Mouse (Mus musculus) E14TG2a.4 (cell line): ENCODE results near the gene Cyp2s1.

Source experiments
- H3K27me3 ChIP-seq: 2 replicates; pipeline ENCODE4 v1.6.1; 2014; ENCODE audit warnings: low read length, control low read depth; ENCODE audit not compliant: insufficient read depth
- H3K36me3 ChIP-seq: 2 replicates; pipeline ENCODE4 v1.6.1; 2014; ENCODE audit warnings: low read length, control low read depth; ENCODE audit not compliant: insufficient read depth
- H3K4me1 ChIP-seq: replicated peaks from 2 replicates; pipeline ENCODE4 v1.6.1; 2014; ENCODE audit warnings: low read depth, low read length, control low read depth
- H3K4me3 ChIP-seq: replicated peaks from 2 replicates; pipeline ENCODE4 v1.5.1; 2014; ENCODE audit warnings: mild to moderate bottlenecking, low read length
- H3K9me3 ChIP-seq: 2 replicates; pipeline ENCODE4 v1.6.1; 2014; ENCODE audit warnings: low read length, control low read depth
- CTCF ChIP-seq: conservative IDR thresholded peaks from 2 replicates; pipeline ENCODE4 v1.5.1; 2014; ENCODE audit warnings: low read length
- NANOG ChIP-seq: IDR thresholded peaks from 2 replicates; pipeline ENCODE4 v1.6.1; 2014; ENCODE audit warnings: borderline replicate concordance, low read length, mixed read lengths
- POU5F1 ChIP-seq: IDR thresholded peaks from 2 replicates; pipeline ENCODE4 v1.6.1; 2014; ENCODE audit warnings: low read length, borderline replicate concordance

Gene Cyp2s1

DNA sequence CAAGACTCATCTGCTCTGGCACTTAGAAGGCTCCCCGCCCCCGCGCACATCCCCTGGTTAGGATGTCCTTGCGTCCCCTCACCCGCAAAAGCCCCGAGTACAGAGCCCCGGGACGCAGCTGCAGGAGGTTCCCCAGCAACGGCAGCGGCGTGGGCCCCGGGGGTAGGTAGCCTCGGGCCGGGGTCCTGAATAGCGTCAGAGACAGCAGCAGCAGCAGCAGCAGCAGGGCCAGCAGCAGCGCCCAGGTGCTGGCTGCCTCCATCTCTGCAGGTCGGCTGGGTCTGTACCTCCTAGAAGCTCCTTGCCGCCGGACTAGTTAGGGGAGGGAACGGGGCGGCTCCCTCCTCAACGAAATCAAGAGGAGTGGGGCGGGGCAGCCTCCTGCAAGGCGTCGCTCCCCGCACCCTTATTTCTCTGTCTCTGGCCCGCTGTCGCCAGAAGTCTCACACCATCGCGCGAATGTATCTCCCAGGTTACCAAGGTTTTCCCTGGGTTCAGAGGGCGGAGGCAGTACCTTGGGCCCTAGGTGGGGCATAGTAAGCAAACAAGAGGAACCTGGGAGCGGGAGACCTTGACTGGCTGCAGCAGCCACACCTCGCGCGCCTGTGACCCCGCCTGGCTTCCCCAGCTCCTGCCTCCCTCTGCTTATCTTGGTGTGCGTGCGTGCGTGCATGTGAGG is at the start of gene Cyp2s1:
Cyp2s1 (minus strand) TSS at position 673 of the 679 bp plus-strand sequence.
- H3K36me3 ChIP-seq: no peaks in the 10 kb centered on the region
- H3K9me3 ChIP-seq: no peaks in the 10 kb centered on the region
- peaks cover 76% of the 10 kb centered on the region for H3K4me1 ChIP-seq
- peaks cover 25% of the 10 kb centered on the region for H3K27me3 ChIP-seq
- peak within 1 kb of the TSS; percentile 83 for H3K4me3 ChIP-seq
- no peak for TF ChIP-seq POU5F1
- TF ChIP-seq CTCF: no peak
- no peak for TF ChIP-seq NANOG

GRCm38 (mm10) chr7:25864861-25865260 is 48.1 kb upstream of the Cyp2s1 start:
- Histone ChIP-seq H3K9me3 (peaks cover 45% of the 10 kb centered on the region), H3K36me3 (no peaks in the 10 kb centered on the region), H3K27me3 (no peaks in the 10 kb centered on the region), H3K4me3 (no peak overlapping the region), H3K4me1 (peaks cover 26% of the 10 kb centered on the region)
- no peak for TF ChIP-seq CTCF
- TF ChIP-seq NANOG: no peak
- TF ChIP-seq POU5F1: no peak

DNA sequence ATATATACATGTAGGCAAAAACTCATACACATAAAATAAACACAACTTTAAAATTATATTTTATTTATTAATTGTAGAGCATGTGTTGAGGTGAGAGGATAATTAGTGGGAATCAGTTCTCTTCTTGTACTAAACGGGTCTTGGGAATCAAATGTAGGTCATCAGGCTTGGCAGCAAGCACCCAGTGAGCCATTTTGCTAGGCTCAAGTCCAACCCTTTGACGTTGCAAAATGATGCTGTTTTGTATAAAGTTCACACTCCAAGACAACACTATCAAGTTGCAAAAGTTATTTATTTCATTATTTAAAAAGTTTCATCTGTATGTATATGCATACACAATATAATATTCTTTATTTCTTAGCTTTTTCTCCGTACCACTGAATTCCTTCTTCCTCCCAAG is 47.0 kb upstream of the Cyp2s1 start:
- Histone ChIP-seq H3K27me3 (no peaks in the 10 kb centered on the region), H3K9me3 (peaks cover 37% of the 10 kb centered on the region), H3K36me3 (no peaks in the 10 kb centered on the region), H3K4me1 (peaks cover 31% of the 10 kb centered on the region), H3K4me3 (no peak overlapping the region)
- TF ChIP-seq CTCF (no peak), POU5F1 (no peak), NANOG (no peak)

GRCm38 (mm10) chr7:25862365-25862764 is 45.7 kb upstream of the Cyp2s1 start:
- Histone ChIP-seq H3K9me3 (peaks cover 23% of the 10 kb centered on the region), H3K4me3 (no peak overlapping the region), H3K27me3 (no peaks in the 10 kb centered on the region), H3K4me1 (peaks cover 31% of the 10 kb centered on the region), H3K36me3 (no peaks in the 10 kb centered on the region)
- TF ChIP-seq CTCF: no peak
- TF ChIP-seq NANOG: no peak
- TF ChIP-seq POU5F1: no peak

DNA sequence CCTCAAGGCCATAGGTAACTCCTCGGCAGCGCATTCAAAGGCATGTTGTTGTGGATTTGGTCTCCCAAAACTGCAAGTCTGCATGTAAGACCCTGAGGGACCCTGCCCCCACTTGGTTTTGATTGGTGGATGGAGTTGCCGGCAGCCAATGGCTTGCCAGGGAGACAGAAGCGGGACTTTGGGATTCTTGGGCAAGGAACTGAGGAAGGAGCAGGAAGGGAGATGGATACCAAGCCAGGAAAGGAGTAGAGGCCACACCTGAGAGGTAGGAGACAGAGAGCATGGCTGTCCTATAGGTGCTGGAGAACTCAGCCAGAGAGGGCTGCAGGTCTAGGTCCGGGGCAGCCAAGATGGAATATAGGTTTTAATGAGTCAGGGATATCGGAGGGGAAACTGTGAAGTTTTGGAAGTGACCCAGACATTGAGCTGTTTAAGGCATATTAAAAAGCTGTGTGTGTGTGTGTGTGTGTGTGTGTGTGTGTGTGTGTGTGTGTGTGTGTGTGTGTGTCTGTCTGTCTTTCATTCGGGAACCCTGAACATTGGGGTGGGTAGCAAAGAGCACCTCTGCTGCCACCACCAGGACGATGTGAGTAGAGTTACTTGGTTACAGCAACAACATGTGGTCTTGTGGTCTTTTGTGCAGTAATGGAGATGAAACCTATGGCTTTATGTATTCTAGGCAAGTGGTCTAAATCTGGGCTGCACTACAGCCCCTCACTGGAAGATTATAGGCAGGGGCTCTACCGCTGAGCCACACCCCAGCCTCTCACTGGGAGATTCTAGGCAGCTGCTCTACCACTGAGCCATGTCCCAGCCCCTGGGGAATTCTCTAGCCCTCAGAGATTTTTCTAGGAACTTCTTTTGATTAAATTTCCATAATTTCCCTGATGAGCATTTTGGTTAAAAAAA is 43.5 kb upstream of the Cyp2s1 start:
- Histone ChIP-seq H3K36me3 (no peaks in the 10 kb centered on the region), H3K4me1 (peaks cover 44% of the 10 kb centered on the region)
- TF ChIP-seq NANOG (no peak), POU5F1 (no peak), CTCF (no peak)

DNA sequence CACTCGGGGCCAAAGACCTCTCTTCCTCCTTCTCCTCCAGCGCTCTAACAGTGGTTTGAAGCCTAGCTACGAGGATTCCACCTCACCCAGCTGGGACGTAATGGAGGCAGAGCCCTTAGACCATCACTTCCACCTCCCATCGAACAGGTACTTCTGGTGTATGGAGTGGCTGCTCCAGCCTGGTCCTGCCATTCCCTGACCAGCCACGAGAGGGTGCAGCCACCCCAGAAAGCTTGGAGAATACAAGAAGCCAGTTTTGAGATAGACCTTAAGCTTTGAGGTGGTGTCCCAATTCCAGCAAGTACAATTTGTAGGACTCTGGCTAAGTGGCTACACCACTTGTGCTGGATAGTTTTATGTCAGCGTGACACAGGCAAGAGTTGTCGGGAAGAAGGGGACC is 38.4 kb upstream of the Cyp2s1 start:
- Histone ChIP-seq H3K27me3 (no peaks in the 10 kb centered on the region), H3K4me3 (0 out of 2 replicates have a peak overlapping the region, but pooled peaks have one; percentile 5), H3K36me3 (no peaks in the 10 kb centered on the region), H3K4me1 (peaks cover 31% of the 10 kb centered on the region), H3K9me3 (peaks cover 9% of the 10 kb centered on the region)
- TF ChIP-seq CTCF (peak; percentile 99), POU5F1 (no peak)

More for the DNA sequence above, 43.5 kb upstream of the Cyp2s1 start:
- H3K9me3 ChIP-seq: peaks cover 4% of the 10 kb centered on the region; the same call in 1 of the 2 replicates
- H3K27me3 ChIP-seq: no peaks in the 10 kb centered on the region
- H3K4me3 ChIP-seq: peak overlapping the region; percentile 60

GRCm38 (mm10) chr7:25848444-25848812 is 31.7 kb upstream of the Cyp2s1 start:
- TF ChIP-seq CTCF (no peak), POU5F1 (no peak), NANOG (no peak)
- Histone ChIP-seq H3K9me3 (peaks cover 6% of the 10 kb centered on the region), H3K36me3 (no peaks in the 10 kb centered on the region), H3K4me1 (0 out of 2 replicates have a peak, but pooled peaks cover 4% of the 10 kb centered on the region), H3K27me3 (no peaks in the 10 kb centered on the region), H3K4me3 (peak overlapping the region; percentile 73)

GRCm38 (mm10) chr7:25847722-25848443 is 31.2 kb upstream of the Cyp2s1 start:
- no peaks in the 10 kb centered on the region for H3K27me3 ChIP-seq
- H3K9me3 ChIP-seq: peaks cover under 1% of the 10 kb centered on the region; the same call in 1 of the 2 replicates
- H3K4me1 ChIP-seq: peaks cover 8% of the 10 kb centered on the region; the same call in 1 of the 2 replicates
- peak overlapping the region; percentile 73 for H3K4me3 ChIP-seq
- TF ChIP-seq POU5F1 (no peak), NANOG (no peak), CTCF (peak; percentile 92)
- no peaks in the 10 kb centered on the region for H3K36me3 ChIP-seq
